8 mouse cellular contexts compared by ENCODE assay signal in the genomic region with DNA sequence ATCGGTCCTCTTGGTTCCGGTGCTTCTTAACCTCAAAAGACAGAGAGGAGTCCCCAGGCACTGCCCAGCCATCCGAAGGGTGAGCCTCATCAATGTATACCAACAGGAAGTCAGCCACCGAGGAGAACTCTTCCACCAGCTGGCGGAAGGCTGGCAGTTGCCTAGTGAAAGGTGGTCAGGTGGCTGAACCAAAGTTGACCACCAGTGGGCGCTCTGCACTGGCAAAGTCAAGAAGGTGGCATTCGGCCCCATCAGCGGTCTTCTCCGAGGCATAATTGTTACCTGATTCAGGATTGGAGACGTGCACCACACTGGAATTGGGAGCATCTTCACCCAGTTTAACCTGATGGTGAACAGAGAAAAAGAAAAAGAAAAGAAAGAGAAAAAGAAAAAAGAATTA. TPM values are rescaled to one million over a fixed set of nuclear protein-coding genes. Genes with fewer than 3 reads are reported as not detected.
DNase-seq lines count a peak whose midpoint lies in the region; ATAC-seq and TF ChIP-seq lines count a peak whose summit lies in the region.

No protein-coding gene starts in this region.

- no peak overlapping the region for H3K4me3 ChIP-seq in forebrain, embryonic 11.5 days (ENCODE audit: low read depth, low read length)
- no peak overlapping the region for H3K4me3 ChIP-seq in forebrain, embryonic 16.5 days (replicated peaks; ENCODE audit: low read length)
- H3K4me3 ChIP-seq in CH12.LX (replicated peaks in 1 of 3; ENCODE audit: low read depth in 2 of 3, low read length in 2 of 3, poor library complexity in 1 of 3): no peak overlapping the region

- no peak; the same call in 1 of the 2 replicates for ATAC-seq in forebrain, embryonic 11.5 days (replicated peaks; ENCODE audit: low FRiP score)
- no peak for ATAC-seq in forebrain, embryonic 16.5 days
- peak; percentile 88 for ATAC-seq in megakaryocyte, adult 5-6 weeks (ENCODE audit: poor library complexity, severe bottlenecking)

- H3K9me3 ChIP-seq in forebrain, embryonic 11.5 days (ENCODE audit: control insufficient read depth, low read length): no peaks in the 10 kb centered on the region
- no peaks in the 10 kb centered on the region for H3K9me3 ChIP-seq in forebrain, embryonic 16.5 days (ENCODE audit: control insufficient read depth, low read length)
- H3K9me3 ChIP-seq in CH12.LX (replicated peaks; ENCODE audit: low read length): no peaks in the 10 kb centered on the region

- WGBS in forebrain, embryonic 11.5 days: 52% methylated on average over 10 of the region's 10 CpGs
- WGBS in forebrain, embryonic 16.5 days: 56% methylated on average over 10 of the region's 10 CpGs

- H3K4me1 ChIP-seq in forebrain, embryonic 11.5 days (replicated peaks; ENCODE audit: control insufficient read depth, insufficient read depth, low read length): no peaks in the 10 kb centered on the region
- H3K4me1 ChIP-seq in forebrain, embryonic 16.5 days (replicated peaks; ENCODE audit: control insufficient read depth, insufficient read depth, low read length): peaks cover 7% of the 10 kb centered on the region
- peaks cover 0 to 31% of the 10 kb centered on the region in 2 experiments; a peak in 2 of 4 replicates for H3K4me1 ChIP-seq in CH12.LX (ENCODE audit: control insufficient read depth in 1 of 2, insufficient read depth in 2 of 2)

- no peak overlapping the region for H3K9ac ChIP-seq in forebrain, embryonic 11.5 days (ENCODE audit: low read length)
- H3K9ac ChIP-seq in forebrain, embryonic 16.5 days (replicated peaks; ENCODE audit: low read depth, low read length): no peak overlapping the region
- H3K9ac ChIP-seq in CH12.LX (ENCODE audit: insufficient read depth, low read depth): no peak overlapping the region

- DNase-seq in forebrain, embryonic 11.5 days (ENCODE audit: low spot score): peak; percentile 77
- peak; percentile 59 for DNase-seq in CH12.LX (ENCODE audit: extremely low read depth)
- DNase-seq in c-Kit-positive CD71-positive TER-119-negative erythroid progenitor cells, embryonic 14.5 days (ENCODE audit: low read depth): peak; percentile 11
- DNase-seq in frontal cortex, postnatal 25 days (ENCODE audit: low spot score in 2 of 2): peak; percentile 27 to 28
- peak; percentile 79 to 80 for DNase-seq in kidney, postnatal 4 days
- DNase-seq in spleen, postnatal 4 days (ENCODE audit: low spot score in 2 of 2): peak; percentile 44 to 78

- no peaks in the 10 kb centered on the region for H3K36me3 ChIP-seq in forebrain, embryonic 11.5 days (ENCODE audit: control insufficient read depth, insufficient read depth, low read length)
- no peaks in the 10 kb centered on the region for H3K36me3 ChIP-seq in forebrain, embryonic 16.5 days (ENCODE audit: control insufficient read depth, insufficient read depth)
- H3K36me3 ChIP-seq in CH12.LX (replicated peaks in 1 of 2; ENCODE audit: control insufficient read depth in 1 of 2, insufficient read depth in 1 of 2, low read length in 1 of 2): no peaks in the 10 kb centered on the region

- peak; percentile 85 to 91 for TF ChIP-seq CTCF in CH12.LX (conservative IDR thresholded peaks at IDR 0.05 in 1 of 2, IDR thresholded peaks at IDR 0.05 in 1 of 2; ENCODE audit: low read depth in 2 of 2, low read length in 2 of 2)

- no peak overlapping the region for H3K4me2 ChIP-seq in forebrain, embryonic 11.5 days (ENCODE audit: low read depth, low read length, severe bottlenecking)
- no peak overlapping the region for H3K4me2 ChIP-seq in forebrain, embryonic 16.5 days (ENCODE audit: low read length)
- peak overlapping the region; percentile 30; the same call in 1 of the 2 replicates for H3K4me2 ChIP-seq in CH12.LX (ENCODE audit: insufficient read depth, low read depth, poor library complexity, severe bottlenecking)

- H3K27ac ChIP-seq in forebrain, embryonic 11.5 days (ENCODE audit: low read depth, low read length): no peak overlapping the region
- H3K27ac ChIP-seq in forebrain, embryonic 16.5 days (ENCODE audit: low read length): no peak overlapping the region
- H3K27ac ChIP-seq in CH12.LX (ENCODE audit: insufficient read depth, low read depth): no peak overlapping the region

- no peaks in the 10 kb centered on the region for H3K27me3 ChIP-seq in forebrain, embryonic 11.5 days (ENCODE audit: control insufficient read depth, insufficient read depth, low read length)
- H3K27me3 ChIP-seq in forebrain, embryonic 16.5 days (replicated peaks; ENCODE audit: control insufficient read depth, insufficient read depth, low read length): no peaks in the 10 kb centered on the region
- no peaks in the 10 kb centered on the region for H3K27me3 ChIP-seq in CH12.LX (replicated peaks)

- no peak for TF ChIP-seq EP300 in CH12.LX (IDR thresholded peaks at IDR 0.05; ENCODE audit: low read length)

- dilution Hi-C loops in CH12.LX (cut with MboI; ENCODE audit: extremely low pct_ligation_motif_present, extremely low pct_unique_long_range_greater_than_20kb, low sequenced_read_pairs): no loop called here

- in situ Hi-C loops in CH12.LX (cut with MboI; ENCODE audit: low pct_ligation_motif_present, low pct_unique_long_range_greater_than_20kb, low sequenced_read_pairs): loop anchor here (25.0 kb wide), 2 partner anchors 167 to 358 kb away; no protein-coding TSS in a partner anchor

- TF ChIP-seq RAD21 in CH12.LX (IDR thresholded peaks at IDR 0.05; ENCODE audit: low read depth, low read length): peak; percentile 61

- no peaks in the 10 kb centered on the region for H3K79me2 ChIP-seq in CH12.LX (replicated peaks; ENCODE audit: control insufficient read depth, extremely low read depth, insufficient read depth, poor library complexity, severe bottlenecking)

- TF ChIP-seq POLR2A in CH12.LX (IDR thresholded peaks at IDR 0.05; ENCODE audit: low read depth, low read length): no peak; the same call in 1 of the 2 replicates

TF ChIP-seq in CH12.LX, 34 proteins besides CTCF, POLR2A, EP300 and RAD21:
- TF ChIP-seq IRF4 (IDR thresholded peaks at IDR 0.05; ENCODE audit: low read depth, low read length): 0 out of 2 replicates have a peak, but pooled peaks have one; percentile 7
- TF ChIP-seq MYC (IDR thresholded peaks at IDR 0.05; ENCODE audit: low read depth, low read length): peak; percentile 47; the same call in 1 of the 2 replicates
- TF ChIP-seq MAX (IDR thresholded peaks at IDR 0.05; ENCODE audit: low read length): peak; percentile 61; the same call in 1 of the 2 replicates
- TF ChIP-seq USF1 (IDR thresholded peaks at IDR 0.05; ENCODE audit: low read depth, low read length): peak; percentile 21; the same call in 1 of the 2 replicates
- peak; percentile 42; the same call in 1 of the 2 replicates for TF ChIP-seq SIN3A (IDR thresholded peaks at IDR 0.05; ENCODE audit: low read length)
- 0 out of 2 replicates have a peak, but pooled peaks have one; percentile 45 for TF ChIP-seq ELF1 (IDR thresholded peaks at IDR 0.05; ENCODE audit: low read depth, low read length)
- TF ChIP-seq ZNF384 (IDR thresholded peaks at IDR 0.05; ENCODE audit: low read depth, low read length): no peak
- no peak for TF ChIP-seq POLR2AphosphoS2 (IDR thresholded peaks at IDR 0.05; ENCODE audit: low read depth, low read length)
- peak; percentile 31; the same call in 1 of the 2 replicates for TF ChIP-seq HCFC1 (IDR thresholded peaks at IDR 0.05; ENCODE audit: low read depth, low read length)
- peak; percentile 77 for TF ChIP-seq SMC3 (IDR thresholded peaks at IDR 0.05; ENCODE audit: low read depth, low read length)

RNA-seq across cellular contexts. Expression of a gene that starts 8.6 kb away (rescaled TPM):
- 0.13 and 0.17 TPM in 2 replicates for polyA plus RNA-seq in forebrain, embryonic 11.5 days (2014; fragmentation: Nextera tagmentation; extraction: Ambion mirVana)
- 1.4 and 1.5 TPM in 2 replicates for polyA plus RNA-seq in forebrain, embryonic 16.5 days (2015; fragmentation: Nextera tagmentation; extraction: Ambion mirVana)
- total RNA-seq in CH12.LX (2012; rRNA removed) (not detected in 2 replicates), CH12.LX (2014; rRNA removed) (not detected in 2 replicates)
- not detected in 2 replicates for polyA plus RNA-seq in CH12.LX (2012; ENCODE audit: insufficient read length, low read depth)
- total RNA-seq in megakaryocyte, adult 5-6 weeks (2015): 0.80 and 0.98 TPM in 2 replicates
- 1.0 and 1.2 TPM in 2 replicates for total RNA-seq in megakaryocyte, adult 5-6 weeks (2017)

Comparison
In these comparisons a context has a peak if more than half of its experiments do, and no peak if none do; other contexts are left out.
1. DNase-seq: peak in every context shown above with its lines; median percentile 80 in kidney, postnatal 4 days; 77 in forebrain, embryonic 11.5 days; 61 in spleen, postnatal 4 days; 59 in CH12.LX; 28 in frontal cortex, postnatal 25 days; 11 in c-Kit-positive CD71-positive TER-119-negative erythroid progenitor cells, embryonic 14.5 days.